10 mouse cellular contexts compared by ENCODE assay signal in the genomic region with DNA sequence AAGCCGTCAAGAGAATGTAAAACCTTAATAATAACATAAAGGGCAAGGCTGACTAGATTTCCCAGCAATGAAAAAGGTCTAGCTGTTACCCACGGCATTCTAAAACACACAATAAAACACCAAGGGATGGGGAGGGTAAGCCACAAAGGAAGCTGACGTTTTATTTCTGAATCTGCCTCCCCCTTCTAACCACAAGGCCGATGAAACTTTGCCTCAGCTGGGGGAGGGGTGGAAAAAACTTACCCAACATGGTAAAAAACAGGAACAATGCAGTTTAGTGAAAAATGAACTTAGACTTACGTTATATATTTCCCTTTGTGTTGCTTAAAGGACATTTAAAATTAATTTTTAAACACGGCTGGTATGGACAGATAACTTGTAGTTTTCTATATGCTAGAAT. TPM values are rescaled to one million over a fixed set of nuclear protein-coding genes. Genes with fewer than 3 reads are reported as not detected.
A peak's percentile ranks its signal among the peaks of the same experiment; 100 is the strongest.
DNase-seq lines count a peak whose midpoint lies in the region; ATAC-seq and TF ChIP-seq lines count a peak whose summit lies in the region.
"Had no signal": no experiment of that assay in that cellular context is flagged by ENCODE, and none has a peak within 500 bp of the region (broad histone marks: within the 10 kb centered on the region; RNA-seq: fewer than 3 reads in every experiment).

No protein-coding gene starts in this region.

- H3K27ac ChIP-seq in lung, embryonic 14.5 days (ENCODE audit: low read depth), result no peak overlapping the region
- H3K27ac ChIP-seq: heart, embryonic 15.5 days had no signal

- no peak for TF ChIP-seq CTCF in lung, embryonic 14.5 days (IDR thresholded peaks at IDR 0.05; ENCODE audit: low read depth)

- no peaks in the 10 kb centered on the region for H3K9me3 ChIP-seq in lung, embryonic 14.5 days (ENCODE audit: low read depth, low read length)
- H3K9me3 ChIP-seq: heart, embryonic 15.5 days had no signal

- no peak for ATAC-seq in lung, embryonic 14.5 days (ENCODE audit: insufficient read depth)

- H3K4me2 ChIP-seq in lung, embryonic 14.5 days, result no peak overlapping the region
- H3K4me2 ChIP-seq: heart, embryonic 15.5 days; midbrain, embryonic 11.5 days had no signal

- no peaks in the 10 kb centered on the region for H3K36me3 ChIP-seq in lung, embryonic 14.5 days (ENCODE audit: insufficient read depth)

- 65% methylated on average over 6 of the region's 6 CpGs for WGBS in lung, embryonic 14.5 days

- DNase-seq in kidney, adult 9 months, result peak; percentile 37
- DNase-seq in kidney, adult 11 months, result no peak
- DNase-seq in c-Kit-positive CD71-negative TER-119-negative erythroid progenitor cells, embryonic 14.5 days (ENCODE audit: low read depth), result peak; percentile 87
- DNase-seq in lung, embryonic 14.5 days, result peak; percentile 13
- DNase-seq in thymus, adult 18-20 months, result peak; percentile 66 to 84
- DNase-seq in embryo, embryonic 10.5 days (ENCODE audit: low spot score), result no peak
- DNase-seq in cerebellum, postnatal 10 days, result no peak
- DNase-seq in frontal cortex, postnatal 10 days (ENCODE audit: low spot score in 2 of 2), result no peak

- no peak overlapping the region for H3K9ac ChIP-seq in lung, embryonic 14.5 days
- H3K9ac ChIP-seq: heart, embryonic 15.5 days had no signal

- no peaks in the 10 kb centered on the region for H3K4me1 ChIP-seq in lung, embryonic 14.5 days (ENCODE audit: insufficient read depth)

- no peaks in the 10 kb centered on the region for H3K27me3 ChIP-seq in lung, embryonic 14.5 days (ENCODE audit: insufficient read depth, low read length)
- H3K27me3 ChIP-seq: heart, embryonic 15.5 days had no signal

- H3K4me3 ChIP-seq in lung, embryonic 14.5 days (ENCODE audit: low read depth, low read length), result no peak overlapping the region
- H3K4me3 ChIP-seq: heart, embryonic 15.5 days had no signal

RNA-seq across cellular contexts. Expression of gene Stk17b, which starts 11.0 kb away (rescaled TPM):
- polyA plus RNA-seq in lung, embryonic 14.5 days (2014; fragmentation: Nextera tagmentation; extraction: Ambion mirVana), result 15.0 and 16.7 TPM in 2 replicates

Comparison
In these comparisons a context has a peak if more than half of its experiments do, and no peak if none do; other contexts are left out.
1. DNase-seq: peak in kidney, adult 9 months (single experiment), c-Kit-positive CD71-negative TER-119-negative erythroid progenitor cells, embryonic 14.5 days (single experiment), lung, embryonic 14.5 days (single experiment) and thymus, adult 18-20 months (2 of 2); none in kidney, adult 11 months (single experiment), embryo, embryonic 10.5 days (single experiment), cerebellum, postnatal 10 days (0 of 2) and frontal cortex, postnatal 10 days (0 of 2).